Mouse (Mus musculus) left cerebral cortex, adult 9 months (tissue): Measurements from ENCODE around the gene Dcun1d2.

Experiments used
- DNase-seq, 2 experiments: peaks; one replicate each; pipeline ENCODE4 v3.0.0; 2022; ENCODE audit warnings: low spot score in 2 of 2

The Dcun1d2 gene

GRCm38 (mm10) chr8:13206290-13206689 is 81.6 kb downstream of the Dcun1d2 start:
- no peak for DNase-seq
